Mouse (Mus musculus): Measurements from ENCODE around the gene Amot.

DNA sequence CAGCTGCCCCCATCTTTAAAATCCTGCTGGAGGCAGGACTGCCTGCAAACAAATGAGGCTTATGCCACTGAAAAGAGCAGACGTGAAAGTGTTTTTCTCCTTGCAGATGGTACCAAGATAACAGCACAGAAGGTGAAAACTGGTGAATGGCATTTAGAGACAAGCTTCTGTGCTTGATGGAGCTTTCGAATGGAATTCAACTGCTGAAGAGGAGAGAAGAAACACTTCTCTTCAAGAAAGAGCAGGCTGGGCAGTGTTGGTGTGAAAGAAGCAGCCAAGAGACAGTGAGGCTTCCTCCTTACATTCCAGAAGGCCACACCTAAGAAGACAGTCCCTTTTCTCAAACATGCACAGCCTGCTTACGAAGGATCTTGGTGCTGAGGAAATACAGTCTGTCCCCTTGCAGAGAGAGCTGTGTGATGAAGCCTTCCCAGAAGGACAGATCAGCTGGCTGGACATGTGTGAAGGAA, 27.2 kb downstream of the Amot start:
- no peak for TF ChIP-seq GATA1 (IDR thresholded peaks at IDR 0.05; ENCODE audit: borderline replicate concordance, low read length)
- no peak for TF ChIP-seq CTCF (IDR thresholded peaks at IDR 0.05; ENCODE audit: low read depth, low read length)
- no peak for TF ChIP-seq POLR2AphosphoS5 (IDR thresholded peaks at IDR 0.05; ENCODE audit: insufficient replicate concordance, low read depth, low read length)
